ENCODE assay signal across 12 mouse cellular contexts in genomic region chr11:69116843-69117242, GRCm38 (mm10). TPM values are rescaled to one million over a fixed set of nuclear protein-coding genes. Genes with fewer than 3 reads are reported as not detected.
A peak's percentile ranks its signal among the peaks of the same experiment; 100 is the strongest.
DNase-seq lines count a peak whose midpoint lies in the region; ATAC-seq lines count a peak whose summit lies in the region.
"Had no signal": no experiment of that assay in that cellular context is flagged by ENCODE, and none has a peak within 500 bp of the region (broad histone marks: within the 10 kb centered on the region; RNA-seq: fewer than 3 reads in every experiment).

No protein-coding gene starts in this region.

- H3K4me1 ChIP-seq in embryonic facial prominence, embryonic 10.5 days, result peaks cover 48% of the 10 kb centered on the region
- peaks cover 32% of the 10 kb centered on the region for H3K4me1 ChIP-seq in hindbrain, embryonic 12.5 days
- H3K4me1 ChIP-seq in midbrain, embryonic 11.5 days (ENCODE audit: control insufficient read depth, insufficient read depth, low read length), result peaks cover 24% of the 10 kb centered on the region

- DNase-seq in heart, adult 11 months, result peak; percentile 92
- no peak for DNase-seq in heart, postnatal 36 days
- no peak for DNase-seq in embryonic facial prominence, embryonic 10.5 days (ENCODE audit: low spot score)
- no peak for DNase-seq in midbrain, embryonic 11.5 days (ENCODE audit: low spot score, missing footprints)
- no peak for DNase-seq in adipocyte (ENCODE audit: low spot score)
- DNase-seq in urinary bladder, postnatal 10 days (ENCODE audit: low spot score), result no peak
- no peak for DNase-seq in embryo, embryonic 10 days (ENCODE audit: low spot score)
- DNase-seq: heart, postnatal 14 days had no signal

- H3K27me3 ChIP-seq in embryonic facial prominence, embryonic 10.5 days (replicated peaks; ENCODE audit: low read depth, poor library complexity, severe bottlenecking), result peaks cover 73% of the 10 kb centered on the region
- peaks cover 61% of the 10 kb centered on the region for H3K27me3 ChIP-seq in hindbrain, embryonic 12.5 days
- H3K27me3 ChIP-seq in midbrain, embryonic 11.5 days (ENCODE audit: control insufficient read depth, insufficient read depth, low read length), result peaks cover 15% of the 10 kb centered on the region

- peak overlapping the region; percentile 74; the same call in 1 of the 2 replicates for H3K4me3 ChIP-seq in embryonic facial prominence, embryonic 10.5 days
- peak overlapping the region; percentile 84; the same call in 1 of the 2 replicates for H3K4me3 ChIP-seq in hindbrain, embryonic 12.5 days
- no peak overlapping the region for H3K4me3 ChIP-seq in midbrain, embryonic 11.5 days (ENCODE audit: low read depth, low read length)

- 54% methylated on average over 5 of the region's 5 CpGs for WGBS in embryonic facial prominence, embryonic 10.5 days
- 58% methylated on average over 5 of the region's 5 CpGs for WGBS in hindbrain, embryonic 12.5 days
- WGBS in midbrain, embryonic 11.5 days, result 53% methylated on average over 5 of the region's 5 CpGs

- no peak overlapping the region for H3K27ac ChIP-seq in embryonic facial prominence, embryonic 10.5 days (replicated peaks)
- no peak overlapping the region for H3K27ac ChIP-seq in hindbrain, embryonic 12.5 days
- no peak overlapping the region for H3K27ac ChIP-seq in midbrain, embryonic 11.5 days (ENCODE audit: low read depth, low read length)

- intact Hi-C loops in heart, postnatal 36 days (cut with DNase I), result no loop called here

- H3K36me3 ChIP-seq in embryonic facial prominence, embryonic 10.5 days (replicated peaks), result no peaks in the 10 kb centered on the region
- H3K36me3 ChIP-seq in hindbrain, embryonic 12.5 days, result no peaks in the 10 kb centered on the region
- no peaks in the 10 kb centered on the region for H3K36me3 ChIP-seq in midbrain, embryonic 11.5 days (ENCODE audit: control insufficient read depth, insufficient read depth, low read length)

- ATAC-seq in hindbrain, embryonic 12.5 days (ENCODE audit: low FRiP score), result no peak
- ATAC-seq in midbrain, embryonic 11.5 days (ENCODE audit: low FRiP score), result no peak

- peak overlapping the region; percentile 97 for H3K4me2 ChIP-seq in hindbrain, embryonic 12.5 days (replicated peaks)
- peak overlapping the region; percentile 78 for H3K4me2 ChIP-seq in midbrain, embryonic 11.5 days

- H3K9ac ChIP-seq in hindbrain, embryonic 12.5 days, result no peak overlapping the region
- no peak overlapping the region for H3K9ac ChIP-seq in midbrain, embryonic 11.5 days (ENCODE audit: low read length)

- H3K9me3 ChIP-seq in embryonic facial prominence, embryonic 10.5 days, result no peaks in the 10 kb centered on the region
- H3K9me3 ChIP-seq in hindbrain, embryonic 12.5 days (replicated peaks), result no peaks in the 10 kb centered on the region
- no peaks in the 10 kb centered on the region for H3K9me3 ChIP-seq in midbrain, embryonic 11.5 days (ENCODE audit: control insufficient read depth, low read length)

RNA-seq across cellular contexts. Expression of gene Hes7, which starts 3.4 kb away (rescaled TPM):
- total RNA-seq in heart, postnatal 36 days (2021), result not detected
- polyA plus RNA-seq in embryonic facial prominence, embryonic 10.5 days (2016; fragmentation: Nextera tagmentation; extraction: Ambion mirVana), result 0.16 and 0.36 TPM in 2 replicates
- 0.25 and 0.49 TPM in 2 replicates for polyA plus RNA-seq in hindbrain, embryonic 12.5 days (2016; fragmentation: Nextera tagmentation; extraction: Ambion mirVana)
- 0.17 and 0.33 TPM in 2 replicates for polyA plus RNA-seq in midbrain, embryonic 11.5 days (2014; fragmentation: Nextera tagmentation; extraction: Ambion mirVana)
- polyA plus RNA-seq: activated CD4-positive, CD25-positive, alpha-beta regulatory T cell, adult 4 months; CD4-positive, CD25-positive, alpha-beta regulatory T cell, adult 4 months had no signal

RNA-seq across cellular contexts. Expression of gene 9130213A22Rik, which starts 5.5 kb away (rescaled TPM):
- total RNA-seq in heart, postnatal 36 days (2021), result under 1 TPM in 1 of 2 experiments, not detected in 1; 0.22 TPM
- 0.12 TPM in 1 of 2 replicates, not detected in the other for polyA plus RNA-seq in embryonic facial prominence, embryonic 10.5 days (2016; fragmentation: Nextera tagmentation; extraction: Ambion mirVana)
- polyA plus RNA-seq in hindbrain, embryonic 12.5 days (2016; fragmentation: Nextera tagmentation; extraction: Ambion mirVana), result 0.26 and 0.29 TPM in 2 replicates
- polyA plus RNA-seq in midbrain, embryonic 11.5 days (2014; fragmentation: Nextera tagmentation; extraction: Ambion mirVana), result 0.11 TPM in 1 of 2 replicates, not detected in the other
- polyA plus RNA-seq: activated CD4-positive, CD25-positive, alpha-beta regulatory T cell, adult 4 months; CD4-positive, CD25-positive, alpha-beta regulatory T cell, adult 4 months; embryonic facial prominence, embryonic 11.5 days had no signal

RNA-seq across cellular contexts. Expression of gene Aloxe3, which starts 8.9 kb away (rescaled TPM):
- total RNA-seq in heart, postnatal 36 days (2021), result not detected
- polyA plus RNA-seq in embryonic facial prominence, embryonic 10.5 days (2016; fragmentation: Nextera tagmentation; extraction: Ambion mirVana), result 0.04 and 0.19 TPM in 2 replicates
- polyA plus RNA-seq in hindbrain, embryonic 12.5 days (2016; fragmentation: Nextera tagmentation; extraction: Ambion mirVana), result 0.41 and 0.65 TPM in 2 replicates
- polyA plus RNA-seq in midbrain, embryonic 11.5 days (2014; fragmentation: Nextera tagmentation; extraction: Ambion mirVana), result 0.15 and 0.74 TPM in 2 replicates
- total RNA-seq: heart, postnatal 14 days had no signal

RNA-seq across cellular contexts. Expression of gene Per1, which starts 21.8 kb away (rescaled TPM):
- 10 to 100 TPM; 34.2 to 82.1 TPM for total RNA-seq in heart, postnatal 36 days (2021)
- polyA plus RNA-seq in embryonic facial prominence, embryonic 10.5 days (2016; fragmentation: Nextera tagmentation; extraction: Ambion mirVana), result 6.1 and 7.3 TPM in 2 replicates
- 9.8 and 11.6 TPM in 2 replicates for polyA plus RNA-seq in hindbrain, embryonic 12.5 days (2016; fragmentation: Nextera tagmentation; extraction: Ambion mirVana)
- 6.0 and 7.3 TPM in 2 replicates for polyA plus RNA-seq in midbrain, embryonic 11.5 days (2014; fragmentation: Nextera tagmentation; extraction: Ambion mirVana)

RNA-seq across cellular contexts. Expression of gene Vamp2, which starts 28.6 kb away (rescaled TPM):
- total RNA-seq in heart, postnatal 36 days (2021), result 10 to 100 TPM; 50.5 to 72.7 TPM
- 60.9 and 70.0 TPM in 2 replicates for polyA plus RNA-seq in embryonic facial prominence, embryonic 10.5 days (2016; fragmentation: Nextera tagmentation; extraction: Ambion mirVana)
- polyA plus RNA-seq in hindbrain, embryonic 12.5 days (2016; fragmentation: Nextera tagmentation; extraction: Ambion mirVana), result 140 and 159 TPM in 2 replicates
- 72.4 and 73.5 TPM in 2 replicates for polyA plus RNA-seq in midbrain, embryonic 11.5 days (2014; fragmentation: Nextera tagmentation; extraction: Ambion mirVana)
